Mouse (Mus musculus) granulocyte monocyte progenitor cell, adult 5-6 weeks (primary cell): ENCODE measurements at regions not wholly inside any gene's neighbourhood (a gene's known extent, or its start where the extent isn't known, plus 50 kb on each side); places are given as distances from the start of the nearest gene placed in this dataset.
A peak's percentile ranks its signal among the peaks of the same experiment; 100 is the strongest.
"Not testable (repeated sequence)": the region's sequence is repeated elsewhere in the genome, so short reads cannot be mapped to it uniquely, and the experiment has no call there.

Experiments used
- ATAC-seq: replicated peaks from 2 replicates; pipeline ENCODE4 v1.8.0; 2016; ENCODE audit warnings: mild to moderate bottlenecking, moderate TSS enrichment, inconsistent platforms; ENCODE audit not compliant: poor library complexity, severe bottlenecking

GRCm38 (mm10) chr10:111625573-111625972 lies 119.5 kb downstream of the Phlda1 start:
- no peak for ATAC-seq

- ATAC-seq = no peak
Measured at GRCm38 (mm10) chr10:111626009-111626408, 119.9 kb downstream of the Phlda1 start.

DNA sequence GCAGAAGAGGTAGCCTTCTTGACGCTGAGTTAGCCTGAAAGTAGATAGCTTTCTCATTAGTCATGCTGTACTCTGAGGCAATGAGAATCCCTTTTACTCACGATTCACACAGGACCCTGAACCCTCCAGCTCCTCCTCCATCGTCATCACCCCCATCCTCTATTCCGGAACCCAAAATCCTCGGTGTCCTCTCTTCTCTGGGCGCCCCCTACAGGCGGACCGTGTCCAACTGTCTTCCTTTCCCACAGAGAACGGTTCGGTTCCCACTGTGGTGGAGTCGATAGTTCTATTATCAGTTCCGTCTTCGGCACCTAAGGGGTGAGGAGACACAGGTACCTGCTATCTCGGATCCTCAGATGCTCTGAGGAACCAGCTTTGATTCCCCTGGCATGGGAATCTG lies 130.2 kb downstream of the Phlda1 start:
- ATAC-seq = peak; percentile 46

- no peak for ATAC-seq
Measured at GRCm38 (mm10) chr10:111637084-111637735, 131.1 kb downstream of the Phlda1 start.

DNA sequence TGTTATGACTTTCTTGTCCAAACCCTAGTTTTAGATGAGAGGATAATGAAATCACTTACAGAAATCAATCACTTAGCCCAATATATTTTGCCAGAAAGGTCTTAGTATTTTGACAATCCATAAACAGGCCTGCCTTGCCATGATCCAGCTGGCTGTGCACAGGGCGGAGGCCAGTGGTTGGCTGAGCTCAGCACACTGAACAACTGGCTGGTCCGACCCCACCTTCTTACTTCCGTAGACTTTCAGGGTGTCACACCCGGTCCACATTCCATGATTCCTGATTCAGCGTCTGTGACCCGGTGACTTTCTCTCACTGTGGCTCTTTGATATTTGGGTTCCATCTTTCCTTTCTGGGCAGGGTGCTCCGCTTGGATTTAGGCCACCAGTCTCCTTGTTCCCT lies 133.8 kb downstream of the Phlda1 start:
- no peak for ATAC-seq

- no peak for ATAC-seq
Measured at GRCm38 (mm10) chr10:111642683-111643082, 136.6 kb downstream of the Phlda1 start.

GRCm38 (mm10) chr10:111653773-111654172 lies 147.7 kb downstream of the Phlda1 start:
- ATAC-seq = not testable (repeated sequence)

GRCm38 (mm10) chr10:111654364-111655226 lies 148.5 kb downstream of the Phlda1 start:
- ATAC-seq = peak; percentile 35

DNA sequence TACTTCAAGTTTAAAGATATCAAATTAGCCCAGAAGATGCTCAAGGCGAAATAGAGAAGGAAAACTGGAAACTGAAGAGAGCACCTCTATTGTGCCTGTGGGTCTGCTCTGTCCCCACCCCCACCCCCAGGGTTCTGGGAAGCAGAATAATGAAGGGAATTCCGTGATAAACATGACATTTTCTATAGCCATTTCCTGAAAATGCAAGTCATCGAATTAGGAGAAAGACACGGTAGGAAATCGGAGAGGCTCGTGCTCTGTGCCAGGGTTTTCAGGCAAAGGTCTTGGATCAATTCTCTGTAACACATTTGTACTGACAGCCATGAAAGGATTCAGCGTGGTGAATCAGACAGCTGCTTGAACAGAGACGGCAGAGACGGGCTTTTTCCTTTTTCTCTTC lies 152.7 kb downstream of the Phlda1 start:
- ATAC-seq = no peak

DNA sequence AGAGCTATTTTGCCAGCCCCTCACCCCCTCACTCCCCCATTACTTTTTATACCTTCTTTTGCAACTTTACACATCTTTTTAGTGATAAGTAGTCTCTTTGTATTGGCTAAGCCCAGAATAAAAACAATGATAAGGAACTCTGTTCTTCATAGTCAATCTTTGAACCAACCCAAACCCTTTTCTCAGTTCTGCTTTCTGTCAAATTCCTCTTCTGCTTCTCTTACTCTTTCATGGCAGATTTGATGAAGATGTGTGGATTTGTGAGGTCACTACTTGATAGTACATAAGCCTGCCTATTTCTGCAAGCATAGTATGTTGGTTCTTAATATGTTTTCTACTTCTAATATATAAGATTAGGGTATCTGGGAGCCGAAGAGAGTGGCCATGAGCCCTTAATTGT lies 156.6 kb downstream of the Phlda1 start:
- ATAC-seq = peak; percentile 55; the same call in 1 of the 2 replicates

DNA sequence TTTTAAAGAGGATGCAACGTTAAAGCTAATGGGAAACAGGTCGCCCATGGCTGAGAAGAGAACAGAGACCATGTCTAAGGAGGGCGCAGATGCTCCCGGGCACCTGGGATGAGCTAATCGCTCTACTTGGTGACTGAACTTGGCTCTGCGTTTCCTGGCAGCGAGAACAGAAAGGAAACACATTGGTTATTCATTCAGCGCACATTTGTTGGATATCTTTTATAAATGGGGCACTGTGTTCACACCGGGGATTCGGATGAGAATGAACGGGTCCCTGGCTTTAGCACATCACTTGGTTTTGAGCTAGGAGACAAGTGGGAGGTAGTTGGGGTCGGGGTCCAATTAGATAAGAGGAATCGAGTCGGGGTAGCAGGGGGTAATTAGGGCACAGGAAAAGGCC lies 159.7 kb downstream of the Phlda1 start:
- no peak for ATAC-seq

- no peak for ATAC-seq
Measured at GRCm38 (mm10) chr10:111666963-111667362, 160.9 kb downstream of the Phlda1 start.

DNA sequence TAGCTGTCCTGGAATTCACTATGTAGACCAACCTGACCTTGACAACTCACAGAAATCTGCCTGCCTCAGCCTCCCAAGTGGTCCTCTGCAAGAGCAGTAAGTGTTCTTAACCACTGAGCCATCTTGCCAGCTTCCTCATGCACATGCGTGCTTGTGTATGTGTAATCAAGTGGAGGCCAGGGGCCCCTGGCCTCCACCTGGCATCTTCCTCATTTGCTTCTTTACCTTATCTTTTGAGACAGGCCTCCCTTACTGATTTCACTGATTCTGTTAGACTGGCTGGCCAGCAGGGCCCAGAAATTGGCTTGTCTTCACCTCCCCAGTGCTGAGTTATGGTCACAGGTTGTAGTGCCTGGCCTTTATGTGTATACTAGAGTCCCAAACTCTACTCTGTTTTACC lies 162.6 kb downstream of the Phlda1 start:
- no peak for ATAC-seq

GRCm38 (mm10) chr10:111669658-111670057 lies 163.6 kb downstream of the Phlda1 start:
- ATAC-seq = no peak

DNA sequence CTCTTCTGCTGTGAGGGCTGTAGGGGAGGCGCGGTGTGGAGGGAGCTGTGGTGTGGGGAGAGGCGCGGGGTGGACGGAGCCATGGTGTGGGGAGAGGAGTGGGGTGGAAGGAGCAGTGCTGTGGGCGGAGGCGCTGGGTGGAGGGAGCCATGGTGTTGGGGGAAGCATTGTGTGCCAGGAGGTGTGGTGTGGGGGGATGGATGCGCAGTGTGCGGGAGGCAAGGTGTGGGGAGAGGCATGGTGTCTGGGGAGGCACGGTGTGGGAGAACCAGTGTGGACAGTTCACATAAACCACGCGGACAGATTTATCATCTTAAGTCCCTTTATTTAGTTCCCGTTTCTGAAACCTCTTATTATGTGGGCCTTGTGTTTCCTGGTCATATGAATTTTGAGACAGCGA lies 164.6 kb downstream of the Phlda1 start:
- ATAC-seq = peak; percentile 21; the same call in 1 of the 2 replicates

- peak; percentile 77 for ATAC-seq
Measured at GRCm38 (mm10) chr10:111672454-111673316, 166.6 kb downstream of the Phlda1 start.

DNA sequence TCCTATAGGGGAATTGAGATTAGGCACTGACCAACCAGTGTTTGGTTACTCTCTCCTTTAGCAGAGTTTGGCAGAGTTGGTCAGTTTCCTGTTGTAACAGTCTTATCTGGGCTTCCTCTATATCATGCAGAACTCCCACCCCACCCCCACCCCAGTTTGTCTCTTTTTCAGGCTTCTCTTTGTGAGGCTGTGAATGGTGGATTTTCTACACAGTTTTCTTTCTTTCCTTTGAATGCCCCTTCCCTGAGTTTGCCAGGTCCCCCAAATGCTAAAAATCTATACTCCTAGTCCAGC lies 167.2 kb downstream of the Phlda1 start:
- peak; percentile 62 for ATAC-seq

GRCm38 (mm10) chr10:111676255-111676654 lies 170.2 kb downstream of the Phlda1 start:
- no peak for ATAC-seq

- ATAC-seq = no peak
Measured at GRCm38 (mm10) chr10:111680919-111681318, 174.8 kb downstream of the Phlda1 start.

- ATAC-seq = no peak
Measured at GRCm38 (mm10) chr10:111684409-111685346, 178.6 kb downstream of the Phlda1 start.
